Mouse (Mus musculus) natural killer cell, adult 2 months (primary cell): ENCODE measurements around the gene Cds2.
"Not testable (repeated sequence)": the region's sequence is repeated elsewhere in the genome, so short reads cannot be mapped to it uniquely, and the experiment has no call there.

Source experiments
- DNase-seq, 2 experiments: peaks; one replicate each; pipeline ENCODE4 v3.0.0; 2022; ENCODE audit warnings: low spot score in 2 of 2

The Cds2 gene

GRCm38 (mm10) chr2:132265196-132265595 lies 2.2 kb downstream of the Cds2 start:
- DNase-seq: no peak

GRCm38 (mm10) chr2:132266086-132266485 lies 3.1 kb downstream of the Cds2 start:
- no peak for DNase-seq

- DNase-seq: peak; percentile 69 to 81
Observed at GRCm38 (mm10) chr2:132269217-132269616, 6.3 kb downstream of the Cds2 start.

- DNase-seq: no peak
Observed at GRCm38 (mm10) chr2:132270331-132270951, 7.5 kb downstream of the Cds2 start.

- no peak for DNase-seq
Observed at GRCm38 (mm10) chr2:132272694-132273389, 9.9 kb downstream of the Cds2 start.

GRCm38 (mm10) chr2:132275527-132275926 lies 12.6 kb downstream of the Cds2 start:
- no peak for DNase-seq

GRCm38 (mm10) chr2:132276249-132276648 lies 13.3 kb downstream of the Cds2 start:
- DNase-seq: no peak

- no peak for DNase-seq
Observed at GRCm38 (mm10) chr2:132278273-132278853, 15.4 kb downstream of the Cds2 start.

- no peak for DNase-seq
Observed at GRCm38 (mm10) chr2:132279336-132279882, 16.5 kb downstream of the Cds2 start.

GRCm38 (mm10) chr2:132279978-132280377 lies 17.0 kb downstream of the Cds2 start:
- DNase-seq: no peak

- DNase-seq: no peak
Observed at GRCm38 (mm10) chr2:132280518-132281120, 17.7 kb downstream of the Cds2 start.

GRCm38 (mm10) chr2:132281560-132282452 lies 18.9 kb downstream of the Cds2 start:
- peak; percentile 18 to 50 for DNase-seq

- DNase-seq: no peak
Observed at GRCm38 (mm10) chr2:132282453-132283174, 19.7 kb downstream of the Cds2 start.

GRCm38 (mm10) chr2:132283236-132284070 lies 20.5 kb downstream of the Cds2 start:
- no peak for DNase-seq

GRCm38 (mm10) chr2:132284492-132285139 lies 21.7 kb downstream of the Cds2 start:
- DNase-seq: no peak

- not testable (repeated sequence) for DNase-seq
Observed at GRCm38 (mm10) chr2:132285722-132286121, 22.8 kb downstream of the Cds2 start.

GRCm38 (mm10) chr2:132286376-132287076 lies 23.6 kb downstream of the Cds2 start:
- DNase-seq: no peak

- not testable (repeated sequence) for DNase-seq
Observed at GRCm38 (mm10) chr2:132289213-132289612, 26.3 kb downstream of the Cds2 start.

GRCm38 (mm10) chr2:132290808-132291207 lies 27.9 kb downstream of the Cds2 start:
- no peak for DNase-seq
